Mouse (Mus musculus) hindbrain, embryonic 11.5 days (tissue): ENCODE data around the gene Bmp2k. TPM values are rescaled to one million over a fixed set of nuclear protein-coding genes. Genes with fewer than 3 reads are reported as not detected.
"Not testable (repeated sequence)": the region's sequence is repeated elsewhere in the genome, so short reads cannot be mapped to it uniquely, and the experiment has no call there.

Source experiments
- ATAC-seq: fragments of 200-750 bp; cut with Nextera tagmentation; 2 replicates; pipeline ENCODE4 v1.8.0; 2017; ENCODE audit warnings: mild to moderate bottlenecking, moderate TSS enrichment, moderate library complexity; ENCODE audit not compliant: low FRiP score
- DNase-seq: peaks from one replicate; pipeline ENCODE4 v3.0.0-alpha.2; 2015; ENCODE audit warnings: low spot score
- H3K27ac ChIP-seq: fragments of 300-500 bp; sonication (generic); 2 replicates; pipeline ENCODE4 v1.5.1; 2014; ENCODE audit warnings: mild to moderate bottlenecking, low read depth, low read length
- H3K27me3 ChIP-seq: fragments of 300-500 bp; sonication (generic); 2 replicates; pipeline ENCODE4 v1.6.1; 2014; ENCODE audit warnings: mild to moderate bottlenecking, low read length, moderate library complexity, mixed read lengths; ENCODE audit not compliant: control insufficient read depth, insufficient read depth
- H3K36me3 ChIP-seq: fragments of 300-500 bp; sonication (generic); 2 replicates; pipeline ENCODE4 v1.6.1; 2014; ENCODE audit warnings: mild to moderate bottlenecking, low read length, moderate library complexity, mixed read lengths; ENCODE audit not compliant: control insufficient read depth, insufficient read depth
- H3K4me1 ChIP-seq: fragments of 300-500 bp; sonication (generic); replicated peaks from 2 replicates; pipeline ENCODE4 v1.6.1; 2014; ENCODE audit warnings: low read length, mixed read lengths; ENCODE audit not compliant: control insufficient read depth, insufficient read depth
- H3K4me2 ChIP-seq: fragments of 300-500 bp; sonication (generic); replicated peaks from 2 replicates; pipeline ENCODE4 v1.6.1; 2014; ENCODE audit warnings: mild to moderate bottlenecking, low read depth, low read length
- H3K4me3 ChIP-seq: fragments of 300-500 bp; sonication (generic); 2 replicates; pipeline ENCODE4 v1.5.1; 2014; ENCODE audit warnings: low read depth, low read length
- H3K9ac ChIP-seq: fragments of 300-500 bp; sonication (generic); 2 replicates; pipeline ENCODE4 v1.6.1; 2014; ENCODE audit warnings: low read depth, low read length
- H3K9me3 ChIP-seq: fragments of 300-500 bp; sonication (generic); 2 replicates; pipeline ENCODE4 v1.6.1; 2016; ENCODE audit warnings: low read length; ENCODE audit not compliant: control insufficient read depth
- WGBS: fragments of 180-500 bp; shearing (Covaris S2); extraction: QIAGEN DNeasy Blood & Tissue Kit; methylation state at CpG from one replicate; pipeline ENCODE4 v1.1.7; 2014; 5-methylcytosine and 5-hydroxymethylcytosine counted together
- polyA plus RNA-seq: library from polyadenylated mRNA; unstranded; fragments of >200 nt; fragmentation: Nextera tagmentation; extraction: Ambion mirVana; gene quantifications from 2 replicates; pipeline ENCODE4 v1.2.1, GENCODE M21; 2014

Bmp2k gene
- polyA plus RNA-seq, 1 experiment from 2014 or later, result 13.7 TPM

DNA sequence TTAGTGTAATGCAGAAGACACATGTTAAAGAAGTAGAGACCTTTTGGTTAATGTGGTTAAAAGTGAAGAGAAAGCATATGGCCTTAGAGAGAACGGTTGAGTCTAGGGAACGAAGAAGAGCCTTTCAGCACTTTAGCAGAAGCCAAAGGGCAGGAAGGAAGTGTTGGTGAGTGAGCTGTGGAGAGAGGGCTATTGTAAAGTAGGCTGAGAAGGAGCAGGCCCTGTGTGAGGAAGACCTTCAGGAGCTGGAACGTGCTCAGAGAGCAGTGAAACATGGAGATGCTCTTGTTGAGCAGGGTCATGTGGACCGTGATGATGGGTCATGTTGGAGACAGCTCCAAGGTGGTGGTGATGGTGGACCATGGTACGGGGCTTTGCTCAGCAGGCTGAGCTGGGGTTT is 4.8 kb downstream of the Bmp2k start:
- Histone ChIP-seq H3K4me2 (no peak overlapping the region), H3K9ac (no peak overlapping the region), H3K4me1 (no peaks in the 10 kb centered on the region), H3K27me3 (no peaks in the 10 kb centered on the region), H3K4me3 (no peak overlapping the region), H3K9me3 (no peaks in the 10 kb centered on the region), H3K27ac (no peak overlapping the region), H3K36me3 (no peaks in the 10 kb centered on the region)
- ATAC-seq, result no peak
- 90% methylated on average over 5 of the region's 5 CpGs for WGBS
- DNase-seq, result no peak

DNA sequence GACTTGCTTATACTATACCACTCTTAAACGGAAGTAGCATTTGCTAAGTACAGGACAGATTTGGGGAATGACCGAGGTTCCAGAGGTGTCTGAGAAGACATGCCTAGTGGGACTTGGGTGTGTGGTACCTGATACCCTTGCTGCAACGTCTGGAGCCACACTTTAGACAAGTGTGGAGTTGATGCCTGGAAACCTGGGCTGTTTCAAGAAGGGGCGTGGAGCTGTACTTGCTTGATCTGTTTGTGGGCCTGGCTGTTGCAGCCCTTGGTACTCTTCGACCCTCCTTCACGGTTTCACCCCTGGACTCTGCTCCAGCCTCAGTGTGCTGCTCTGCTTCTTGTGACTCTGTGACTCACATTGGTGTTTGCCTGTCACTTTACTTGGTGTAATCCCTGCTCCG is 5.4 kb downstream of the Bmp2k start:
- DNase-seq, result no peak

DNA sequence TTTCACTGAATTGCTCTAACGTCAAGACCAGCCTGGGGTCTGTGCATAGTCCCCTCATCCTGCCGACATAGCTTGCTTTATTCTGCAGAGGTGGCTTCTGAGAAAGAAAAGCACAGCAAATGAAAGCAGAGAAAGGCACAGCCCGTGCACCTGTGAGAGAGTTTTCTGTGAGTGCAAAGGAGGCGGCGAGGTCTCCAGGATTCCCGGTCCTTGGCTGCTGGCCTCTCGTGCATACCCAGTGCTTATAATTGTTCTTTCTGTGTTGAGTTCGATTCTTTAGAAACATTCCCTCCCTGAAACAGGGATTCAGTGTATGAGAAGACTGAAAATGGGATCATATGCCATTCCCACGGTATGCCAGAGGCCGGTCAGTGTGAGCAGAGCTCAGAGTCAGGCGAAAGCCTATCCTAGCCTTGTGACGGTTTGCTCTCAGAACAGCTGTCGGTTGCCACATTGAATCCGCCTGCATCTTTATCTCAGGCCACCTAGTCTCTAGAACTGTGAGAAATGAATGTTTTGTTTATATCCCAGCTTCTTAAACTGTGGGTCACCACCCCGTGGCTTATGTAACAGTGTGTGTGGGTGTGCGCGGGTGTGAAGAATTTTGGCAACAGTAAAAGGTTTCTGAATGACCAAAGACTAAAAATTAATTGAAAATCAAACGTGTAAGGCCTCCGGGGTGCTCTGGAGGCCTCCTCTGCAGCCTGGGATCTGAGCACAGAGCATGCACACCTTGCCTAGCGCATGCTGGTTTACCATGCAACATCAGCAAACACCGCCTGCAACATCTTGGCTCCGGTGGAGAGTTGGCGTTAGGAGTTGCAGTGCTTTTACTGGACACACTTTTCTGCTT is 6.9 kb downstream of the Bmp2k start:
- Histone ChIP-seq H3K4me2 (no peak overlapping the region), H3K9me3 (no peaks in the 10 kb centered on the region), H3K4me1 (no peaks in the 10 kb centered on the region), H3K9ac (no peak overlapping the region), H3K36me3 (no peaks in the 10 kb centered on the region), H3K27me3 (no peaks in the 10 kb centered on the region), H3K27ac (no peak overlapping the region), H3K4me3 (no peak overlapping the region)
- DNase-seq, result no peak
- ATAC-seq, result no peak
- WGBS, result 83% methylated on average over 23 of the region's 23 CpGs

More for the DNA sequence above, 5.4 kb downstream of the Bmp2k start:
- no peak overlapping the region for H3K27ac ChIP-seq
- H3K4me1 ChIP-seq, result no peaks in the 10 kb centered on the region
- H3K4me2 ChIP-seq, result no peak overlapping the region
- no peak for ATAC-seq
- 83% methylated on average over 7 of the region's 7 CpGs for WGBS
- H3K36me3 ChIP-seq, result no peaks in the 10 kb centered on the region
- H3K9ac ChIP-seq, result no peak overlapping the region
- H3K27me3 ChIP-seq, result no peaks in the 10 kb centered on the region
- H3K4me3 ChIP-seq, result no peak overlapping the region
- H3K9me3 ChIP-seq, result no peaks in the 10 kb centered on the region

DNA sequence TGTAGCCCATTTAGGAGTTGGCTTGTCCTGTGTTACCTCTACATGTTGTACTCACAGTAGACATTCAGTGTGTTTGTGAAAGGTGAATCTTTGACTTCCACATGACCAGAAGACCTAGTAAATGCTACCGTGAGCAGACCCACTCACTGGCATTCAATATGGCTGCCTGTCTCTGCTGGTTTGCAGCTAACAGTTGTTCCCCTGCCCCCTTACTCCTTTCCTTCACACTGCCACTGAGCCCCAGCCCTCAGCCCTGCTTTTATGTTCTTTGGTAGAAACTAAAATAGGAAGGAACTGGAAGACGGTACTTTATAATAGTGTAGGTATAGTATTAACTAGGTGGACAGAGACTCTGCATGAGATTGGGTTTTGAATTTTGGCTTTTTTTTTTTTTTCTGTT is 8.4 kb downstream of the Bmp2k start:
- Histone ChIP-seq H3K27me3 (no peaks in the 10 kb centered on the region), H3K9me3 (no peaks in the 10 kb centered on the region), H3K4me2 (no peak overlapping the region), H3K9ac (no peak overlapping the region), H3K4me3 (no peak overlapping the region), H3K4me1 (no peaks in the 10 kb centered on the region), H3K27ac (no peak overlapping the region), H3K36me3 (no peaks in the 10 kb centered on the region)
- 85% methylated on average over 2 of the region's 2 CpGs for WGBS
- no peak for DNase-seq
- ATAC-seq, result no peak

DNA sequence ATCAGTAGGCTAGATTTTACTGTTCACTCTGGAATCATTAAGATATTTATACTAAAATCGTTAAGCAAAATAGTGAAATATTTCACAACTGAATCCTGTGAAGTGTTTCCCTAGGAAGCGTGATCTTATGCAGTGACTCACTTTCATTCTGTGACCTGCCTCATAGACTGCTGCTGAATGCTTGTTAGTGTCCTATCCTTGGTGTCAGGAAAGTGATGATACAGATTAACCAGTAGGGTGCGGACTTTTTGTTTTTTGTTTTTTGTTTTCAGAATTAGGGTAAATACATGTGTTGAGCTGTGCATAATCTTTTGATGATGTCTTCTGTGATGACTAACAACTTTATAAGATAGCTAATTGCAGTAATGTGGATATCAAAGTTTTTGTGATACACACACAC is 9.4 kb downstream of the Bmp2k start:
- ATAC-seq (no peak), DNase-seq (no peak)
- H3K9me3 ChIP-seq, result no peaks in the 10 kb centered on the region
- no peak overlapping the region for H3K4me2 ChIP-seq
- no peaks in the 10 kb centered on the region for H3K27me3 ChIP-seq
- WGBS, result 95% methylated on average over 3 of the region's 3 CpGs
- H3K4me1 ChIP-seq, result no peaks in the 10 kb centered on the region
- H3K4me3 ChIP-seq, result no peak overlapping the region
- H3K27ac ChIP-seq, result no peak overlapping the region
- no peak overlapping the region for H3K9ac ChIP-seq
- no peaks in the 10 kb centered on the region for H3K36me3 ChIP-seq

DNA sequence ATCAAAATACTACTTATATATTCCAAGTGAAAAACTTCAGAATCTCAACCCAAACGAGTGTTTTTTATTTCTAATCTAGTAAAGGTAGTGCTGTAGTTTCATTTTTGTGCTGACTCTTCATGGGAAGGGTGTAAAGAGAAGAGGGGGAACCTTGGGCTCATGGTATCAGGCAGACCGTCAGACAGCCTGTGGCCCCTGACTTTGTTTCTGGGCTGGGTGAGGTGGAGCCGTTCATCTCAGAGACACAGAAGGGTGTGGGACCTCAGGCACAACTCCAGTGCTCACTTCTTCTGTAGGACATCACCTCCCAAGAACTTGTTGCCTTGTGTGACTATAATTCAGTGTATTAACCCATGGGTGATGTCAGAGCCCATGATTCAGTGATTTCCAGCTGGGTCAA is 10.0 kb downstream of the Bmp2k start:
- Histone ChIP-seq H3K9ac (no peak overlapping the region), H3K27me3 (no peaks in the 10 kb centered on the region), H3K4me2 (no peak overlapping the region), H3K9me3 (no peaks in the 10 kb centered on the region), H3K27ac (no peak overlapping the region), H3K4me3 (no peak overlapping the region), H3K4me1 (no peaks in the 10 kb centered on the region), H3K36me3 (no peaks in the 10 kb centered on the region)
- no peak for ATAC-seq
- no peak for DNase-seq
- WGBS, result 92% methylated on average over 3 of the region's 3 CpGs

DNA sequence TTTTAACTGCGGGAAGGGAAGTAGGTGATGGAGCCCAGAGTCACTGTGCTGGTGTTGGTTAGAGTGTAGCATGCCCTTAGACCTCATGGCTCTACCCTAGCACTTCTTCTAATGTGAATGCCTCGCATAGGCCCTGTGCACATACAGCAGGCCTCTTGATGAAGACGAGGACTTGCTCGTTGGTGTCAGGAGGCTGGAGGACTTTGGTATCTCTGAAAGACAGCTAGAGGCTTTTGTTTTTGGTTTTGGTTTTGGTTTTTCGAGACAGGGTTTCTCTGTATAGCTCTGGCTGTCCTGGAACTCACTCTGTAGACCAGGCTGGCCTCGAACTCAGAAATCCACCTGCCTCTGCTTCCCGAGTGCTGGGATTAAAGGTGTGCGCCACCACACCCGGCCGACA is 11.7 kb downstream of the Bmp2k start:
- DNase-seq, H3K27me3 ChIP-seq, H3K4me2 ChIP-seq, H3K9ac ChIP-seq, ATAC-seq, H3K27ac ChIP-seq, H3K9me3 ChIP-seq, H3K36me3 ChIP-seq, H3K4me1 ChIP-seq, H3K4me3 ChIP-seq: not testable (repeated sequence)
- 98% methylated on average over 10 of the region's 10 CpGs for WGBS

DNA sequence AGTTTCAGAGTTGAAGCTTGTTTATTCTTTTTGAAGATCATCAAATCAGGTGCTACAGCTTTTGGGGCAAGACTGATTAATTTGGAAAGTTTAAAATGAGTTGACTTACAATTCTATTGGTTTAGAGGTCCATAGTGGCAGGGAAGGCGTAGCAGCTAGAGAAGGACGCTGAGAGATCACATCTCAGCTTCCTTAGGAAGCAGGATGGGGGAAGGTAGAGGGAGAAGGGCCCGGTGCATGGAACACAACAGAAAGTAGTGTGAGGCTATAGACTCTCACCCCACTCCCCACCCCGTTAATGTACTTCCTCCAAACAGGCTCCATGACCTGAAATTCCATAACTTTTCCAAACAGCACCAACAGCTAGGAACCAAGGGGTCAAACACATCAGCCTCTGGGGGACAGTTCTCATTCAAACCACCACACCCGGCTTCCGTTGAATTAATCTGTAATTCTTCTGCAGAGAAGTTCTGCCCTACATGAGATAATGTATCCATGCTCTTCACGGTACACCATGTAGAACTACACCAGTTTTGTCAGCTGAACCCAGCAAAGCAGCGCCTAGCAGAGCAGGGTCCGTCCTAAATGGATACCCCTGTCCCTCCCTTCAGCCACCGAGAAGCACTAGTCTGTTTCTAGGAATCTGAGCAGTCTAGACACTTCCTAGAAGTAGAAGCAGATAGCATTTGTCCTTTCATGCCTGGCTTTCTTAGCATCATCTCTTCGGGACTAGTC is 12.3 kb downstream of the Bmp2k start:
- no peaks in the 10 kb centered on the region for H3K9me3 ChIP-seq
- H3K27me3 ChIP-seq, result no peaks in the 10 kb centered on the region
- no peak overlapping the region for H3K27ac ChIP-seq
- no peak for DNase-seq
- H3K4me3 ChIP-seq, result no peak overlapping the region
- WGBS, result 86% methylated on average over 11 of the region's 11 CpGs
- H3K9ac ChIP-seq, result no peak overlapping the region
- H3K4me1 ChIP-seq, result no peaks in the 10 kb centered on the region
- H3K36me3 ChIP-seq, result no peaks in the 10 kb centered on the region
- no peak for ATAC-seq
- no peak overlapping the region for H3K4me2 ChIP-seq
